Mouse (Mus musculus) heart, embryonic 15.5 days (tissue): Measurements from ENCODE around the gene Tpst1. TPM values are rescaled to one million over a fixed set of nuclear protein-coding genes. Genes with fewer than 3 reads are reported as not detected.
A peak's percentile ranks its signal among the peaks of the same experiment; 100 is the strongest.

Experiments
- ATAC-seq: fragments of 200-750 bp; cut with Nextera tagmentation; replicated peaks from 2 replicates; pipeline ENCODE4 v1.8.0; 2017; ENCODE audit warnings: low read depth, moderate TSS enrichment; ENCODE audit not compliant: insufficient number of reproducible peaks, insufficient read depth, low FRiP score
- H3K27ac ChIP-seq: fragments of 300-500 bp; sonication (generic); 2 replicates; pipeline ENCODE4 v1.5.1; 2015; ENCODE audit warnings: mild to moderate bottlenecking, inconsistent platforms
- H3K27me3 ChIP-seq: fragments of 300-500 bp; sonication (generic); 2 replicates; pipeline ENCODE4 v1.6.1; 2015; ENCODE audit warnings: inconsistent platforms
- H3K36me3 ChIP-seq: fragments of 300-500 bp; sonication (generic); 2 replicates; pipeline ENCODE4 v1.6.1; 2015; ENCODE audit warnings: mild to moderate bottlenecking, inconsistent platforms
- H3K4me1 ChIP-seq: fragments of 300-500 bp; sonication (generic); replicated peaks from 2 replicates; pipeline ENCODE4 v1.6.1; 2015; ENCODE audit warnings: inconsistent platforms
- H3K4me2 ChIP-seq: fragments of 300-500 bp; sonication (generic); 2 replicates; pipeline ENCODE4 v1.6.1; 2015; ENCODE audit warnings: inconsistent platforms, mild to moderate bottlenecking, moderate library complexity
- H3K4me3 ChIP-seq: fragments of 300-500 bp; sonication (generic); 2 replicates; pipeline ENCODE4 v1.5.1; 2015; ENCODE audit warnings: mild to moderate bottlenecking, inconsistent platforms
- H3K9ac ChIP-seq: fragments of 300-500 bp; sonication (generic); 2 replicates; pipeline ENCODE4 v1.6.1; 2015; ENCODE audit warnings: mild to moderate bottlenecking, inconsistent platforms
- H3K9me3 ChIP-seq: fragments of 300-500 bp; sonication (generic); replicated peaks from 2 replicates; pipeline ENCODE4 v1.6.1; 2016; ENCODE audit warnings: inconsistent platforms
- WGBS: fragments of 180-500 bp; shearing (Covaris S2); methylation state at CpG from one replicate; pipeline ENCODE4 v1.1.7; 2015; ENCODE audit warnings: mixed read lengths; 5-methylcytosine and 5-hydroxymethylcytosine counted together
- polyA plus RNA-seq: library from polyadenylated mRNA; unstranded; fragments of >200 nt; fragmentation: Nextera tagmentation; extraction: Ambion mirVana; gene quantifications from 2 replicates; pipeline ENCODE4 v1.2.1, GENCODE M21; 2015

Tpst1 gene
- polyA plus RNA-seq, 1 experiment from 2014 or later: 27.2 TPM

GRCm38 (mm10) chr5:130145961-130146360 lies 72.8 kb downstream of the Tpst1 start:
- ATAC-seq: no peak
- Histone ChIP-seq H3K9me3 (no peaks in the 10 kb centered on the region), H3K4me2 (peak overlapping the region; percentile 97), H3K27ac (no peak overlapping the region), H3K9ac (0 out of 2 replicates have a peak overlapping the region, but pooled peaks have one; percentile 73), H3K27me3 (no peaks in the 10 kb centered on the region), H3K4me1 (peaks cover 12% of the 10 kb centered on the region), H3K36me3 (peaks cover 5% of the 10 kb centered on the region; the same call in 1 of the 2 replicates), H3K4me3 (peak overlapping the region; percentile 71)
- WGBS: 72% methylated on average over 8 of the region's 8 CpGs

GRCm38 (mm10) chr5:130149726-130150310 lies 76.7 kb downstream of the Tpst1 start:
- H3K4me2 ChIP-seq: no peak overlapping the region
- no peaks in the 10 kb centered on the region for H3K9me3 ChIP-seq
- WGBS: 70% methylated on average over 7 of the region's 7 CpGs
- H3K4me3 ChIP-seq: no peak overlapping the region
- no peak overlapping the region for H3K27ac ChIP-seq
- H3K4me1 ChIP-seq: peaks cover 7% of the 10 kb centered on the region
- peaks cover 22% of the 10 kb centered on the region; the same call in 1 of the 2 replicates for H3K36me3 ChIP-seq
- H3K9ac ChIP-seq: no peak overlapping the region
- ATAC-seq: no peak
- H3K27me3 ChIP-seq: no peaks in the 10 kb centered on the region

- Histone ChIP-seq H3K27ac (no peak overlapping the region), H3K4me3 (no peak overlapping the region), H3K4me2 (no peak overlapping the region), H3K9me3 (no peaks in the 10 kb centered on the region), H3K27me3 (no peaks in the 10 kb centered on the region), H3K9ac (no peak overlapping the region), H3K36me3 (peaks cover 18% of the 10 kb centered on the region; the same call in 1 of the 2 replicates), H3K4me1 (no peaks in the 10 kb centered on the region)
- WGBS: 80% methylated on average over 2 of the region's 2 CpGs
- no peak for ATAC-seq
Measured at GRCm38 (mm10) chr5:130154286-130154685, 81.2 kb downstream of the Tpst1 start.

GRCm38 (mm10) chr5:130158545-130158944 lies 85.4 kb downstream of the Tpst1 start:
- H3K27me3 ChIP-seq: no peaks in the 10 kb centered on the region
- H3K9me3 ChIP-seq: no peaks in the 10 kb centered on the region
- ATAC-seq: no peak
- no peak overlapping the region for H3K4me3 ChIP-seq
- 0 out of 2 replicates have a peak, but pooled peaks cover under 1% of the 10 kb centered on the region for H3K4me1 ChIP-seq
- H3K4me2 ChIP-seq: no peak overlapping the region
- no peak overlapping the region for H3K9ac ChIP-seq
- WGBS: 77% methylated on average over 4 of the region's 4 CpGs
- H3K36me3 ChIP-seq: no peaks in the 10 kb centered on the region
- H3K27ac ChIP-seq: no peak overlapping the region

GRCm38 (mm10) chr5:130159761-130160201 lies 86.7 kb downstream of the Tpst1 start:
- no peak overlapping the region for H3K9ac ChIP-seq
- no peaks in the 10 kb centered on the region for H3K36me3 ChIP-seq
- H3K4me3 ChIP-seq: no peak overlapping the region
- H3K4me1 ChIP-seq: 0 out of 2 replicates have a peak, but pooled peaks cover 2% of the 10 kb centered on the region
- H3K27me3 ChIP-seq: no peaks in the 10 kb centered on the region; the same call in 1 of the 2 replicates
- no peaks in the 10 kb centered on the region for H3K9me3 ChIP-seq
- WGBS: 61% methylated on average over 7 of the region's 7 CpGs
- no peak overlapping the region for H3K27ac ChIP-seq
- no peak for ATAC-seq
- H3K4me2 ChIP-seq: no peak overlapping the region

- H3K27ac ChIP-seq: no peak overlapping the region
- H3K4me3 ChIP-seq: no peak overlapping the region
- H3K9me3 ChIP-seq: no peaks in the 10 kb centered on the region
- no peak for ATAC-seq
- peaks cover 2% of the 10 kb centered on the region; the same call in 1 of the 2 replicates for H3K4me1 ChIP-seq
- H3K36me3 ChIP-seq: no peaks in the 10 kb centered on the region
- no peak overlapping the region for H3K9ac ChIP-seq
- no peaks in the 10 kb centered on the region; the same call in 1 of the 2 replicates for H3K27me3 ChIP-seq
- no peak overlapping the region for H3K4me2 ChIP-seq
- 2% methylated on average over 7 of the region's 7 CpGs for WGBS
Measured at GRCm38 (mm10) chr5:130163670-130164069, 90.5 kb downstream of the Tpst1 start.

- H3K4me2 ChIP-seq: no peak overlapping the region
- H3K4me1 ChIP-seq: peaks cover 8% of the 10 kb centered on the region
- no peak overlapping the region for H3K4me3 ChIP-seq
- 66% methylated on average over 4 of the region's 4 CpGs for WGBS
- H3K9me3 ChIP-seq: no peaks in the 10 kb centered on the region
- no peak overlapping the region for H3K27ac ChIP-seq
- no peak for ATAC-seq
- H3K9ac ChIP-seq: no peak overlapping the region
- H3K36me3 ChIP-seq: no peaks in the 10 kb centered on the region
- H3K27me3 ChIP-seq: no peaks in the 10 kb centered on the region; the same call in 1 of the 2 replicates
Measured at GRCm38 (mm10) chr5:130165213-130165612, 92.1 kb downstream of the Tpst1 start.

GRCm38 (mm10) chr5:130169109-130169508 lies 96.0 kb downstream of the Tpst1 start:
- Histone ChIP-seq H3K4me3 (no peak overlapping the region), H3K36me3 (no peaks in the 10 kb centered on the region), H3K9me3 (no peaks in the 10 kb centered on the region), H3K27me3 (no peaks in the 10 kb centered on the region; the same call in 1 of the 2 replicates), H3K4me1 (peaks cover 25% of the 10 kb centered on the region), H3K9ac (no peak overlapping the region), H3K4me2 (no peak overlapping the region), H3K27ac (peak overlapping the region; percentile 49)
- 19% methylated on average over 6 of the region's 6 CpGs for WGBS
- ATAC-seq: no peak

- peak overlapping the region; percentile 71 for H3K4me3 ChIP-seq
- no peaks in the 10 kb centered on the region for H3K27me3 ChIP-seq
- no peak for ATAC-seq
- H3K4me2 ChIP-seq: peak overlapping the region; percentile 76
- no peaks in the 10 kb centered on the region for H3K9me3 ChIP-seq
- WGBS: 8% methylated on average over 6 of the region's 6 CpGs
- peaks cover 25% of the 10 kb centered on the region for H3K4me1 ChIP-seq
- no peaks in the 10 kb centered on the region for H3K36me3 ChIP-seq
- H3K27ac ChIP-seq: peak overlapping the region; percentile 96
- peak overlapping the region; percentile 74 for H3K9ac ChIP-seq
Measured at GRCm38 (mm10) chr5:130170666-130171422, 97.7 kb downstream of the Tpst1 start.

GRCm38 (mm10) chr5:130171423-130171954 lies 98.4 kb downstream of the Tpst1 start, which contains the start of gene Rabgef1:
Rabgef1 (plus strand) TSS chr5:130171798.
- Histone ChIP-seq H3K27me3 (no peaks in the 10 kb centered on the region), H3K9ac (peak within 1 kb of the TSS; percentile 74), H3K4me3 (peak within 1 kb of the TSS; percentile 71), H3K4me1 (peaks cover 25% of the 10 kb centered on the region), H3K36me3 (no peaks in the 10 kb centered on the region), H3K27ac (peak within 1 kb of the TSS; percentile 96), H3K4me2 (peak within 1 kb of the TSS; percentile 76), H3K9me3 (no peaks in the 10 kb centered on the region)
- WGBS: under 1% methylated on average over 62 of the region's 62 CpGs
- ATAC-seq: peak; percentile 94

GRCm38 (mm10) chr5:130171956-130172601 lies 99.0 kb downstream of the Tpst1 start:
- WGBS: 0% methylated on average over 46 of the region's 46 CpGs
- ATAC-seq: peak; percentile 11; the same call in 1 of the 2 replicates
- H3K27me3 ChIP-seq: no peaks in the 10 kb centered on the region
- H3K27ac ChIP-seq: peak overlapping the region; percentile 96
- peak overlapping the region; percentile 76 for H3K4me2 ChIP-seq
- H3K9ac ChIP-seq: peak overlapping the region; percentile 74
- no peaks in the 10 kb centered on the region for H3K9me3 ChIP-seq
- H3K4me1 ChIP-seq: peaks cover 25% of the 10 kb centered on the region
- H3K4me3 ChIP-seq: peak overlapping the region; percentile 71
- no peaks in the 10 kb centered on the region for H3K36me3 ChIP-seq
